Mouse (Mus musculus): ENCODE measurements at regions not wholly inside any gene's neighbourhood (a gene's known extent, or its start where the extent isn't known, plus 50 kb on each side); places are given as distances from the start of the nearest gene placed in this dataset.

DNA sequence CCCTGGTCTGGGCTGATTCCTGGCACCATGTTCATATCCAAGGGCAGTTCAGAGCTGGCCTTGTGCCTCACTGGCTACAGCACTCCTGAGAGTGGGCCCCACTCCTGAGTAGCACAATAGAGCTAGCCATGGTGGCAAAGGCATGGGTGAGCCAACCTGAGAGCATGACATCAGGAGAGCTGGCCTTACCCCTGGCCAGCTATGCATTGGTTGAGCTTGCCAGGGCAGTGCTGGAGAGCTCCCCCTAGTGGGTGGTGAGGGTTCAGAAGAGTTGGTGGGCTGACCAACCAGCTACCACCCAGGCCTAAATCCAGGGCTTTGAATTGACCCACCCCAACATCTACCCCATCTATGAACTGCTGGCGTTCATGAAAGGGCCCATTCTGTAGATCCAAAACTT is 106.0 kb upstream of the Usp24 start:
- Histone ChIP-seq H3K4me3 (replicated peaks; ENCODE audit: low read length) (no peak overlapping the region), H3K9me3 (replicated peaks; ENCODE audit: control insufficient read depth, low read length) (no peaks in the 10 kb centered on the region), H3K9ac (ENCODE audit: low read length) (no peak overlapping the region), H3K4me1 (ENCODE audit: control insufficient read depth, insufficient read depth, low read length) (no peaks in the 10 kb centered on the region), H3K4me2 (ENCODE audit: low read depth, low read length) (no peak overlapping the region), H3K36me3 (ENCODE audit: control insufficient read depth, insufficient read depth, low read length) (no peaks in the 10 kb centered on the region), H3K27ac (ENCODE audit: low read length) (no peak overlapping the region), H3K27me3 (ENCODE audit: control insufficient read depth, insufficient read depth, low read length) (no peaks in the 10 kb centered on the region)
- WGBS: 79% methylated on average over 1 of the region's 1 CpGs
- no peak; the same call in 1 of the 2 replicates for ATAC-seq (ENCODE audit: insufficient read depth, low FRiP score)

GRCm38 (mm10) chr4:106214170-106214569 is 101.8 kb upstream of the Usp24 start:
- Histone ChIP-seq H3K36me3 (ENCODE audit: control insufficient read depth, insufficient read depth, low read length) (no peaks in the 10 kb centered on the region), H3K9me3 (replicated peaks; ENCODE audit: control insufficient read depth, low read length) (no peaks in the 10 kb centered on the region), H3K27me3 (ENCODE audit: control insufficient read depth, insufficient read depth, low read length) (no peaks in the 10 kb centered on the region), H3K4me2 (ENCODE audit: low read depth, low read length) (no peak overlapping the region), H3K9ac (ENCODE audit: low read length) (no peak overlapping the region), H3K4me1 (ENCODE audit: control insufficient read depth, insufficient read depth, low read length) (no peaks in the 10 kb centered on the region), H3K27ac (ENCODE audit: low read length) (no peak overlapping the region), H3K4me3 (replicated peaks; ENCODE audit: low read length) (no peak overlapping the region)
- 84% methylated on average over 5 of the region's 5 CpGs for WGBS
- ATAC-seq (ENCODE audit: insufficient read depth, low FRiP score): no peak

DNA sequence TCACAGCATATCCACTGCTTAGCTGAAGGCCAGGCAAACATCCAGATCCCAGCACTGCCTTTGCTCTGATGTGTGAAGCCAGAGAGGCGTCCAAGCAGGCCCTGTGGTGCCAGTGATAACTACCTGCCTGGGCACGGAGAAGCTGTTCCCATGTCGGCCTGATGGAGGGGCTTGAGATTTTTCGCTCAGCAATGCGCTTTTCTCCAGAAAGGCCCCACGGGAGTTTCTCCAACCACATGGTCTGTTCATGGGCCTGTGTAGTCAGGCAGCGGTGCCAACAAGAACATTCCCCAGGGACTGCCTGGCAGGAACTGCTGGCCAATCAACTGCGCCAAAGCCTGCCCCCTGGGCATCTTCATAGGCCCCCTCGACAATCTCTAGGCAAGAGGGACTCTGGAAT is 95.4 kb upstream of the Usp24 start:
- Histone ChIP-seq H3K4me2 (ENCODE audit: low read depth, low read length) (no peak overlapping the region), H3K9ac (ENCODE audit: low read length) (no peak overlapping the region), H3K36me3 (ENCODE audit: control insufficient read depth, insufficient read depth, low read length) (no peaks in the 10 kb centered on the region), H3K4me1 (ENCODE audit: control insufficient read depth, insufficient read depth, low read length) (no peaks in the 10 kb centered on the region), H3K4me3 (replicated peaks; ENCODE audit: low read length) (no peak overlapping the region), H3K27me3 (ENCODE audit: control insufficient read depth, insufficient read depth, low read length) (no peaks in the 10 kb centered on the region), H3K27ac (ENCODE audit: low read length) (no peak overlapping the region), H3K9me3 (replicated peaks; ENCODE audit: control insufficient read depth, low read length) (no peaks in the 10 kb centered on the region)
- ATAC-seq (ENCODE audit: insufficient read depth, low FRiP score): no peak
- WGBS: 89% methylated on average over 9 of the region's 9 CpGs

DNA sequence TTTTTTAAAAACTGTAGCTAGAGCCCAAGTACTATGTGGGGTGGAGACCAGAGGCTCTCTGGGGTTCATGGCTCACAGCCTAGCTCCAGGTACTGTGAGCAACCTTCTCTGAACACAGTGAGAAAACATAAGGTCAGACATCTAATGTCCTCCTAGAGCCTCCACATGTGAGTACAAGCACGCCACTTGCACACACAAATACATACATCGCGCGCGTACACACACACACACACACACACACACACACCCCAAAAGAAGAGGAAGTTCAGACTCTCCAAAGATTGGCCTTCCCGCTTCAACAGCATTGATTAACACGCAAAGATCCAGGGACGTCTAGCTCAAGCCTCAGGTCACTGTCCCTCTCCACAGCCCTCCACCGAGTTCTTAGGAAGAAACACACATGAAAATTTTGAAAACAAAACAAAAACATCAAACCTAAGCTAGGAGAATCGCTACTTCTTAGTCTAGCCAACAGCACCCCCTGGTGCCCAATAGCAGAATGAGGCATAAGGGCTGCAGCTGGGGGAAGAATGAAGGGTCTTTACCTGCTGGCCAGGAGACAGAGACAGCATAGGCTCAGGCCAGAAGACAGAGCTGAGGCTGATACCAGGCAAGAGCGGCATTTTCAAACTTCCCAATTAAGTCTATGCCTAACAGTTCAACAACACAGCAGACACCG is 90.7 kb upstream of the Usp24 start:
- Histone ChIP-seq H3K4me3 (replicated peaks; ENCODE audit: low read length) (no peak overlapping the region), H3K4me2 (ENCODE audit: low read depth, low read length) (peak overlapping the region; percentile 18; the same call in 1 of the 2 replicates), H3K36me3 (ENCODE audit: control insufficient read depth, insufficient read depth, low read length) (no peaks in the 10 kb centered on the region), H3K27me3 (ENCODE audit: control insufficient read depth, insufficient read depth, low read length) (no peaks in the 10 kb centered on the region), H3K27ac (ENCODE audit: low read length) (no peak overlapping the region), H3K4me1 (ENCODE audit: control insufficient read depth, insufficient read depth, low read length) (no peaks in the 10 kb centered on the region), H3K9me3 (replicated peaks; ENCODE audit: control insufficient read depth, low read length) (no peaks in the 10 kb centered on the region), H3K9ac (ENCODE audit: low read length) (no peak overlapping the region)
- no peak for ATAC-seq (ENCODE audit: insufficient read depth, low FRiP score)
- 50% methylated on average over 12 of the region's 12 CpGs for WGBS

GRCm38 (mm10) chr4:106227428-106227827 is 88.6 kb upstream of the Usp24 start:
- Histone ChIP-seq H3K4me3 (replicated peaks; ENCODE audit: low read length) (no peak overlapping the region), H3K4me2 (ENCODE audit: low read depth, low read length) (no peak overlapping the region), H3K36me3 (ENCODE audit: control insufficient read depth, insufficient read depth, low read length) (no peaks in the 10 kb centered on the region), H3K9ac (ENCODE audit: low read length) (no peak overlapping the region), H3K27ac (ENCODE audit: low read length) (no peak overlapping the region), H3K27me3 (ENCODE audit: control insufficient read depth, insufficient read depth, low read length) (no peaks in the 10 kb centered on the region), H3K9me3 (replicated peaks; ENCODE audit: control insufficient read depth, low read length) (no peaks in the 10 kb centered on the region), H3K4me1 (ENCODE audit: control insufficient read depth, insufficient read depth, low read length) (peaks cover 3% of the 10 kb centered on the region; the same call in 1 of the 2 replicates)
- ATAC-seq (ENCODE audit: insufficient read depth, low FRiP score): no peak
- WGBS: 62% methylated on average over 8 of the region's 8 CpGs

DNA sequence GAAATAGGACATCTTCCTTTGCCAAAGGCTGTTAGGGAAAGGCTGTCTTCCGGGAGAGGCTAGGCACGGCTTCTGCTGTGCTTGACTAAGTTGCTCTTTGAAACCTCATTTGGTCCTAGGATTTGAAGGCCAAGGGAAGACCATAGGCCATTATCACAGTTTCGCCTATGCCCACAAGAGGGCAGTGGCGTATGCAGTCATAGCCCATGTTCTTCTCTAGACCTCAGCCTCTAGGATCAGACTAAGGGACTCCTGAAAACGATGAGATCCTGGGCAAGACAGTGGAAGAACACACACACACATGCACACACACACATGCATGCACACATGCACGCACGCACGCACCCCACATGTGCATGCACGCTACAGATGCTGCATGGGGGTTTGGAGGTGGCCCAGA is 87.5 kb upstream of the Usp24 start:
- Histone ChIP-seq H3K4me1 (ENCODE audit: control insufficient read depth, insufficient read depth, low read length) (peaks cover 6% of the 10 kb centered on the region; the same call in 1 of the 2 replicates), H3K9me3 (replicated peaks; ENCODE audit: control insufficient read depth, low read length) (no peaks in the 10 kb centered on the region), H3K27ac (ENCODE audit: low read length) (no peak overlapping the region), H3K9ac (ENCODE audit: low read length) (no peak overlapping the region), H3K27me3 (ENCODE audit: control insufficient read depth, insufficient read depth, low read length) (no peaks in the 10 kb centered on the region), H3K4me2 (ENCODE audit: low read depth, low read length) (no peak overlapping the region), H3K4me3 (replicated peaks; ENCODE audit: low read length) (no peak overlapping the region), H3K36me3 (ENCODE audit: control insufficient read depth, insufficient read depth, low read length) (no peaks in the 10 kb centered on the region)
- ATAC-seq (ENCODE audit: insufficient read depth, low FRiP score): peak; percentile 39
- WGBS: 37% methylated on average over 9 of the region's 9 CpGs

GRCm38 (mm10) chr4:106229526-106229925 is 86.5 kb upstream of the Usp24 start:
- H3K9me3 ChIP-seq (replicated peaks; ENCODE audit: control insufficient read depth, low read length): no peaks in the 10 kb centered on the region
- H3K27ac ChIP-seq (ENCODE audit: low read length): no peak overlapping the region
- no peaks in the 10 kb centered on the region for H3K27me3 ChIP-seq (ENCODE audit: control insufficient read depth, insufficient read depth, low read length)
- H3K4me1 ChIP-seq (ENCODE audit: control insufficient read depth, insufficient read depth, low read length): peaks cover 6% of the 10 kb centered on the region; the same call in 1 of the 2 replicates
- no peak for ATAC-seq (ENCODE audit: insufficient read depth, low FRiP score)
- no peak overlapping the region for H3K4me2 ChIP-seq (ENCODE audit: low read depth, low read length)
- 78% methylated on average over 3 of the region's 3 CpGs for WGBS
- no peak overlapping the region for H3K4me3 ChIP-seq (replicated peaks; ENCODE audit: low read length)
- no peaks in the 10 kb centered on the region for H3K36me3 ChIP-seq (ENCODE audit: control insufficient read depth, insufficient read depth, low read length)
- H3K9ac ChIP-seq (ENCODE audit: low read length): no peak overlapping the region

DNA sequence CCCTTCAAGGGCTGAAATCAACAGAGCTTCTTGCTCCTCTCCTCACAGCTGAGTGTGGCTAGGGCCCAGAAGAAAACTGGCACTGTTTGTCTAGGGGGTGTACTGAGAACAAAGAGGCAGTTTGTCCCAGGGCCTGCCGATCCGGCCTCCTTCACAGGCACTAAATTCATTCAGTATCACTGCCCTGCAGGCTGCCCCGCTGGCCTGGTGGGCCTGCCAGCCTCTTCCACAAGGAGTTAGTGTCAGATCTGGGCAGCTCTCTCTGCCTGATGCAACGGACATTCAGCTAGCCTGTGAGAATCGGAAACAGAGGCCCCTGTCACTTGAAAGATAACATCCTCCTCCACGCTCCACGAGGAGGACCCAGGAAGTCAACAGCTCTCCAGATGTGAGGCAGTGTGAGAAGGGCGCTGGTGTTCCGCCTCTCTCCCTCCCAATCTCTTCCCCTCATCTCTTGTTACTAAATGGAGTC is 83.5 kb upstream of the Usp24 start:
- H3K9ac ChIP-seq (ENCODE audit: low read length): no peak overlapping the region
- WGBS: 28% methylated on average over 9 of the region's 9 CpGs
- ATAC-seq (ENCODE audit: insufficient read depth, low FRiP score): no peak; the same call in 1 of the 2 replicates
- no peak overlapping the region for H3K27ac ChIP-seq (ENCODE audit: low read length)
- no peak overlapping the region for H3K4me3 ChIP-seq (replicated peaks; ENCODE audit: low read length)
- H3K9me3 ChIP-seq (replicated peaks; ENCODE audit: control insufficient read depth, low read length): no peaks in the 10 kb centered on the region
- H3K36me3 ChIP-seq (ENCODE audit: control insufficient read depth, insufficient read depth, low read length): no peaks in the 10 kb centered on the region
- H3K27me3 ChIP-seq (ENCODE audit: control insufficient read depth, insufficient read depth, low read length): no peaks in the 10 kb centered on the region
- H3K4me2 ChIP-seq (ENCODE audit: low read depth, low read length): no peak overlapping the region
- H3K4me1 ChIP-seq (ENCODE audit: control insufficient read depth, insufficient read depth, low read length): peaks cover 6% of the 10 kb centered on the region; the same call in 1 of the 2 replicates

GRCm38 (mm10) chr4:106244384-106244819 is 71.6 kb upstream of the Usp24 start:
- no peak overlapping the region for H3K27ac ChIP-seq (ENCODE audit: low read length)
- 82% methylated on average over 14 of the region's 14 CpGs for WGBS
- ATAC-seq (ENCODE audit: insufficient read depth, low FRiP score): no peak

More at GRCm38 (mm10) chr4:106244384-106244819, 71.6 kb upstream of the Usp24 start:
- Histone ChIP-seq H3K9me3 (replicated peaks; ENCODE audit: control insufficient read depth, low read length) (no peaks in the 10 kb centered on the region), H3K9ac (ENCODE audit: low read length) (no peak overlapping the region), H3K4me2 (ENCODE audit: low read depth, low read length) (no peak overlapping the region), H3K4me1 (ENCODE audit: control insufficient read depth, insufficient read depth, low read length) (no peaks in the 10 kb centered on the region), H3K36me3 (ENCODE audit: control insufficient read depth, insufficient read depth, low read length) (no peaks in the 10 kb centered on the region), H3K27me3 (ENCODE audit: control insufficient read depth, insufficient read depth, low read length) (no peaks in the 10 kb centered on the region), H3K4me3 (replicated peaks; ENCODE audit: low read length) (no peak overlapping the region)
